Mouse (Mus musculus): ENCODE results near the gene Hddc3. TPM values are rescaled to one million over a fixed set of nuclear protein-coding genes. Genes with fewer than 3 reads are reported as not detected.
"Not testable (repeated sequence)": the region's sequence is repeated elsewhere in the genome, so short reads cannot be mapped to it uniquely, and the experiment has no call there.

The Hddc3 gene
- polyA plus RNA-seq, 1 experiment: 57.7 TPM

DNA sequence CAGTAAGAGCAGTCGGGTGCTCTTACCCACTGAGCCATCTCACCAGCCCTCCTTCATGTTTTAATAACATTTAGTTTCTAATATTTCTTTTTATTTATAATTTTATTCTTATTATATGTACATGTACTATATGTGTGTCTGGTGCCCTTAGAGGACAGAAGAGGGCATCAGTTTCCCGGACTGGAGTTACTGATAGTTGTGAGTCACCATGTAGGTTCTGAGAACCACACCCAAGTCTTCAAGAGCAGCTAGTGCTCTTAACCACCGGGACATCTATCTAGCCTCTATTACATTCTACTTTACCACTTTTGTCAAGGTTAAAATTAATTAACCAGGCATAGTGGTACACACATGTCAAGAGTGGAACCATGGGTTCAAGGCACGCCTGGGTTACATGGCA lies 51.7 kb downstream of the Hddc3 start:
- TF ChIP-seq CTCF (IDR thresholded peaks at IDR 0.05; ENCODE audit: borderline replicate concordance, insufficient read depth, low read depth, low read length) (no peak), POLR2A (IDR thresholded peaks at IDR 0.05; ENCODE audit: borderline replicate concordance, insufficient read depth, low read length) (no peak)
- no peak for DNase-seq
- Histone ChIP-seq H3K27me3 (ENCODE audit: control insufficient read depth, insufficient read depth, low read length) (no peaks in the 10 kb centered on the region), H3K4me1 (ENCODE audit: control insufficient read depth, insufficient read depth, low read length) (peaks cover 18% of the 10 kb centered on the region), H3K4me3 (replicated peaks; ENCODE audit: insufficient read depth, low read depth, low read length) (no peak overlapping the region), H3K27ac (ENCODE audit: insufficient read depth, low read length) (no peak overlapping the region)
- WGBS: 90% methylated on average over 4 of the region's 4 CpGs

DNA sequence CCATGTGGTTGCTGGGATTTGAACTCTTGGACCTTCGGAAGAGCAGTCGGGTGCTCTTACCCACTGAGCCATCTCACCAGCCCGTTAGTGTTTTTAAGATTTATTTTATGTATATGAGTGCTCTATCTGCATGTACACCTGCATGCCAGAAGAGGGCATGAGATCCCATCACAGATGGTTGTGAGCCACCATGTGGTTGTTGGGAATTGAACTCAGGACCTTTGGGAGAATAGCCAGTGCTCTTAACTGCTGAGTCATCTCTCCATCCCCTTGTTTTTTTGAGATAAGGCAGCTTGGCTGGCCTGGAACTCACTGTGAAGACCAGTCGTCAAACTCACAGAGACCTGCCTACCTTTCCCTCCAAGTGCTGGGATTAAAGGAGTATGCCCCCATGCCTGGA lies 53.5 kb downstream of the Hddc3 start:
- H3K4me3 ChIP-seq (replicated peaks; ENCODE audit: insufficient read depth, low read depth, low read length); H3K27me3 ChIP-seq (ENCODE audit: control insufficient read depth, insufficient read depth, low read length): not testable (repeated sequence)
- WGBS: 82% methylated on average over 4 of the region's 4 CpGs

DNA sequence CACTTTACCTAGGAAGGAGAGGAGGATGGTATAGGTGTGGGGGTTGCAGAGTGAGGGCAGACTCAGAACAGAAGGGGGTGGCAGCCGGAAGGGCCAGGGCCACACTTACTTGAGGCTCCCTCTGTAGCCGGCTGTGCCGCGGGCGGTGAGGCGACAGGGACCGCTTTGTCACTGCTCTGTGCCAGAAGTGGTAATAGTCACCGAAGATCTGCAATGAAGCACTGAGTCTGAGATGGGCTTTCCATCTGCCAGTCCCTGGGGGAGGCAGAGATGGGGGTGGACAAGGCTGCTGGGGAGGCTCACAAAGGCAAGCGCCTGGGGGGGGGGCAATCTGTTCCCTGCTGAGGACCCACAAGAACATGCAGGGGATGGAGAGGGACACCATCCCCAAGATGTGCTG lies 55.1 kb downstream of the Hddc3 start:
- Histone ChIP-seq H3K4me3 (replicated peaks; ENCODE audit: insufficient read depth, low read depth, low read length) (no peak overlapping the region), H3K27me3 (ENCODE audit: control insufficient read depth, insufficient read depth, low read length) (no peaks in the 10 kb centered on the region), H3K4me1 (ENCODE audit: control insufficient read depth, insufficient read depth, low read length) (peaks cover 18% of the 10 kb centered on the region), H3K27ac (ENCODE audit: insufficient read depth, low read length) (0 out of 2 replicates have a peak overlapping the region, but pooled peaks have one; percentile 35)
- 13% methylated on average over 9 of the region's 9 CpGs for WGBS
- no peak for DNase-seq
- TF ChIP-seq CTCF (IDR thresholded peaks at IDR 0.05; ENCODE audit: borderline replicate concordance, insufficient read depth, low read depth, low read length) (no peak), POLR2A (IDR thresholded peaks at IDR 0.05; ENCODE audit: borderline replicate concordance, insufficient read depth, low read length) (no peak)

More for the DNA sequence above, 53.5 kb downstream of the Hddc3 start:
- not testable (repeated sequence) for H3K27ac ChIP-seq (ENCODE audit: insufficient read depth, low read length); DNase-seq
- H3K4me1 ChIP-seq (ENCODE audit: control insufficient read depth, insufficient read depth, low read length): peaks cover 18% of the 10 kb centered on the region

GRCm38 (mm10) chr7:80398654-80399444 lies 55.9 kb downstream of the Hddc3 start:
- no peaks in the 10 kb centered on the region for H3K27me3 ChIP-seq (ENCODE audit: control insufficient read depth, insufficient read depth, low read length)
- peaks cover 22% of the 10 kb centered on the region for H3K4me1 ChIP-seq (ENCODE audit: control insufficient read depth, insufficient read depth, low read length)
- no peak for DNase-seq
- H3K4me3 ChIP-seq (replicated peaks; ENCODE audit: insufficient read depth, low read depth, low read length): peak overlapping the region; percentile 5
- WGBS: 15% methylated on average over 9 of the region's 9 CpGs
- H3K27ac ChIP-seq (ENCODE audit: insufficient read depth, low read length): peak overlapping the region; percentile 36; the same call in 1 of the 2 replicates
- TF ChIP-seq CTCF (IDR thresholded peaks at IDR 0.05; ENCODE audit: borderline replicate concordance, insufficient read depth, low read depth, low read length): no peak
- no peak for TF ChIP-seq POLR2A (IDR thresholded peaks at IDR 0.05; ENCODE audit: borderline replicate concordance, insufficient read depth, low read length)

- H3K4me1 ChIP-seq (ENCODE audit: control insufficient read depth, insufficient read depth, low read length): peaks cover 22% of the 10 kb centered on the region
- peak overlapping the region; percentile 77 for H3K27ac ChIP-seq (ENCODE audit: insufficient read depth, low read length)
- DNase-seq: peak; percentile 82 to 85
- H3K4me3 ChIP-seq (replicated peaks; ENCODE audit: insufficient read depth, low read depth, low read length): peak overlapping the region; percentile 99
- WGBS: 10% methylated on average over 5 of the region's 5 CpGs
- TF ChIP-seq CTCF (IDR thresholded peaks at IDR 0.05; ENCODE audit: borderline replicate concordance, insufficient read depth, low read depth, low read length) (no peak), POLR2A (IDR thresholded peaks at IDR 0.05; ENCODE audit: borderline replicate concordance, insufficient read depth, low read length) (no peak)
- no peaks in the 10 kb centered on the region for H3K27me3 ChIP-seq (ENCODE audit: control insufficient read depth, insufficient read depth, low read length)
These were observed 57.2 kb downstream of the Hddc3 start for GRCm38 (mm10) chr7:80400099-80400498.

Other genes with a start within 250 kb of the Hddc3 start
- gene Idh2, start 227.7 kb upstream of the Hddc3 start, polyA plus RNA-seq (2012; rRNA removed): 77.9 and 84.0 TPM in 2 replicates
- gene Sema4b, start 156.3 kb upstream of the Hddc3 start, polyA plus RNA-seq (2012; rRNA removed): 10.7 and 11.5 TPM in 2 replicates
- 40.1 and 45.0 TPM in 2 replicates for gene Cib1, start 110.3 kb upstream of the Hddc3 start, polyA plus RNA-seq (2012; rRNA removed)
- 3.9 and 4.1 TPM in 2 replicates for gene Gdpgp1, start 110.2 kb upstream of the Hddc3 start, polyA plus RNA-seq (2012; rRNA removed)
- 0.69 and 0.98 TPM in 2 replicates for gene Ttll13, start 96.7 kb upstream of the Hddc3 start, polyA plus RNA-seq (2012; rRNA removed)
- 67.1 and 70.8 TPM in 2 replicates for gene Ngrn, start 81.9 kb upstream of the Hddc3 start, polyA plus RNA-seq (2012; rRNA removed)
- 30.9 and 31.5 TPM in 2 replicates for gene Vps33b, start 73.5 kb upstream of the Hddc3 start, polyA plus RNA-seq (2012; rRNA removed)
- 1.0 and 1.2 TPM in 2 replicates for gene Prc1, start 48.7 kb upstream of the Hddc3 start, polyA plus RNA-seq (2012; rRNA removed)
- gene Rccd1, start 18.6 kb upstream of the Hddc3 start, polyA plus RNA-seq (2012; rRNA removed): 19.4 and 21.4 TPM in 2 replicates
- 81.8 and 97.8 TPM in 2 replicates for gene Unc45a, start 2.1 kb upstream of the Hddc3 start, polyA plus RNA-seq (2012; rRNA removed)
- gene Man2a2, start 28.3 kb downstream of the Hddc3 start, polyA plus RNA-seq (2012; rRNA removed): 167 and 188 TPM in 2 replicates
- 4.2 and 4.9 TPM in 2 replicates for gene Fes, start 44.8 kb downstream of the Hddc3 start, polyA plus RNA-seq (2012; rRNA removed)
- 34.4 and 37.3 TPM in 2 replicates for gene Furin, start 62.3 kb downstream of the Hddc3 start, polyA plus RNA-seq (2012; rRNA removed)
- gene Blm, start 192.0 kb downstream of the Hddc3 start, polyA plus RNA-seq (2012; rRNA removed): 5.4 and 6.4 TPM in 2 replicates